Comparison of ENCODE assay signal across 19 mouse cellular contexts in genomic region chr2:171994861-171995260, GRCm38 (mm10). TPM values are rescaled to one million over a fixed set of nuclear protein-coding genes. Genes with fewer than 3 reads are reported as not detected.
DNase-seq lines count a peak whose midpoint lies in the region; ATAC-seq and TF ChIP-seq lines count a peak whose summit lies in the region.
"Had no signal": no experiment of that assay in that cellular context is flagged by ENCODE, and none has a peak within 500 bp of the region (broad histone marks: within the 10 kb centered on the region; RNA-seq: fewer than 3 reads in every experiment).

No protein-coding gene starts in this region.

- H3K4me1 ChIP-seq in hindbrain, embryonic 11.5 days (replicated peaks; ENCODE audit: control insufficient read depth, insufficient read depth, low read length), result no peaks in the 10 kb centered on the region
- no peaks in the 10 kb centered on the region for H3K4me1 ChIP-seq in hindbrain, embryonic 14.5 days (replicated peaks; ENCODE audit: control insufficient read depth, insufficient read depth, low read length)
- no peaks in the 10 kb centered on the region for H3K4me1 ChIP-seq in midbrain, embryonic 11.5 days (ENCODE audit: control insufficient read depth, insufficient read depth, low read length)
- 0 out of 2 replicates have a peak, but pooled peaks cover 2% of the 10 kb centered on the region for H3K4me1 ChIP-seq in midbrain, embryonic 15.5 days
- H3K4me1 ChIP-seq in neural tube, embryonic 12.5 days, result no peaks in the 10 kb centered on the region

- WGBS in hindbrain, embryonic 11.5 days, result 71% methylated on average over 6 of the region's 6 CpGs
- 67% methylated on average over 6 of the region's 6 CpGs for WGBS in hindbrain, embryonic 14.5 days
- 70% methylated on average over 6 of the region's 6 CpGs for WGBS in midbrain, embryonic 11.5 days
- 68% methylated on average over 6 of the region's 6 CpGs for WGBS in midbrain, embryonic 15.5 days
- 66% methylated on average over 6 of the region's 6 CpGs for WGBS in neural tube, embryonic 12.5 days

- no peak overlapping the region for H3K9ac ChIP-seq in hindbrain, embryonic 11.5 days (ENCODE audit: low read depth, low read length)
- no peak overlapping the region for H3K9ac ChIP-seq in hindbrain, embryonic 14.5 days
- H3K9ac ChIP-seq in midbrain, embryonic 11.5 days (ENCODE audit: low read length), result no peak overlapping the region
- H3K9ac ChIP-seq in midbrain, embryonic 15.5 days, result no peak overlapping the region
- H3K9ac ChIP-seq in neural tube, embryonic 12.5 days, result no peak overlapping the region
- H3K9ac ChIP-seq: limb, embryonic 13.5 days had no signal

- no peaks in the 10 kb centered on the region for H3K9me3 ChIP-seq in hindbrain, embryonic 11.5 days (ENCODE audit: control insufficient read depth, low read length)
- no peaks in the 10 kb centered on the region for H3K9me3 ChIP-seq in hindbrain, embryonic 14.5 days (ENCODE audit: control insufficient read depth, low read length)
- H3K9me3 ChIP-seq in midbrain, embryonic 11.5 days (ENCODE audit: control insufficient read depth, low read length), result no peaks in the 10 kb centered on the region
- H3K9me3 ChIP-seq in midbrain, embryonic 15.5 days, result no peaks in the 10 kb centered on the region
- no peaks in the 10 kb centered on the region for H3K9me3 ChIP-seq in neural tube, embryonic 12.5 days
- H3K9me3 ChIP-seq: limb, embryonic 13.5 days had no signal

- H3K4me2 ChIP-seq in hindbrain, embryonic 11.5 days (replicated peaks; ENCODE audit: low read depth, low read length), result no peak overlapping the region
- H3K4me2 ChIP-seq in hindbrain, embryonic 14.5 days (replicated peaks), result no peak overlapping the region
- H3K4me2 ChIP-seq in midbrain, embryonic 11.5 days, result no peak overlapping the region
- no peak overlapping the region for H3K4me2 ChIP-seq in midbrain, embryonic 15.5 days
- H3K4me2 ChIP-seq in neural tube, embryonic 12.5 days (replicated peaks), result no peak overlapping the region
- H3K4me2 ChIP-seq: limb, embryonic 13.5 days had no signal

- no peak for TF ChIP-seq POLR2A in brain, embryonic 14.5 days (IDR thresholded peaks at IDR 0.05; ENCODE audit: borderline replicate concordance, extremely low read depth, insufficient read depth, insufficient read length, poor library complexity, severe bottlenecking)

- H3K27ac ChIP-seq in hindbrain, embryonic 11.5 days (ENCODE audit: low read depth, low read length), result no peak overlapping the region
- H3K27ac ChIP-seq in hindbrain, embryonic 14.5 days, result no peak overlapping the region
- no peak overlapping the region for H3K27ac ChIP-seq in midbrain, embryonic 11.5 days (ENCODE audit: low read depth, low read length)
- no peak overlapping the region for H3K27ac ChIP-seq in midbrain, embryonic 15.5 days
- H3K27ac ChIP-seq in neural tube, embryonic 12.5 days, result no peak overlapping the region
- H3K27ac ChIP-seq: limb, embryonic 13.5 days had no signal

- peak; percentile 29 for DNase-seq in hindbrain, embryonic 11.5 days (ENCODE audit: low spot score)
- no peak for DNase-seq in hindbrain, embryonic 14.5 days (ENCODE audit: low spot score)
- DNase-seq in midbrain, embryonic 11.5 days (ENCODE audit: low spot score, missing footprints), result peak; percentile 74
- peak; percentile 37 for DNase-seq in brain, embryonic 14.5 days (ENCODE audit: low read depth)
- DNase-seq in layer of hippocampus, adult 11-12 months (ENCODE audit: low spot score), result no peak
- DNase-seq in layer of hippocampus, postnatal 36 days, result no peak
- DNase-seq: adrenal gland, postnatal 10 days; cerebellum, postnatal 36 days; heart, adult 18-20 months; heart, postnatal 14 days; kidney, adult 2 months; lung, adult 2 months; right cerebral cortex, postnatal 25 days had no signal

- TF ChIP-seq CTCF in brain, embryonic 14.5 days (IDR thresholded peaks at IDR 0.05; ENCODE audit: borderline replicate concordance, extremely low read depth, insufficient read depth, insufficient read length), result peak; percentile 8; the same call in 1 of the 2 replicates

- ATAC-seq in hindbrain, embryonic 11.5 days (ENCODE audit: low FRiP score), result no peak
- ATAC-seq in hindbrain, embryonic 14.5 days (ENCODE audit: low FRiP score), result no peak
- no peak for ATAC-seq in midbrain, embryonic 11.5 days (ENCODE audit: low FRiP score)
- no peak for ATAC-seq in midbrain, embryonic 15.5 days (replicated peaks)
- ATAC-seq in neural tube, embryonic 12.5 days (ENCODE audit: low FRiP score, low read depth), result 0 out of 2 replicates have a peak, but pooled peaks have one; percentile 37
- ATAC-seq: midbrain, embryonic 16.5 days; Patski had no signal

- H3K27me3 ChIP-seq in hindbrain, embryonic 11.5 days (ENCODE audit: control insufficient read depth, insufficient read depth, low read length), result no peaks in the 10 kb centered on the region
- H3K27me3 ChIP-seq in hindbrain, embryonic 14.5 days (ENCODE audit: control insufficient read depth, insufficient read depth, low read length), result no peaks in the 10 kb centered on the region
- H3K27me3 ChIP-seq in midbrain, embryonic 11.5 days (ENCODE audit: control insufficient read depth, insufficient read depth, low read length), result no peaks in the 10 kb centered on the region
- no peaks in the 10 kb centered on the region for H3K27me3 ChIP-seq in midbrain, embryonic 15.5 days (replicated peaks)
- no peaks in the 10 kb centered on the region for H3K27me3 ChIP-seq in neural tube, embryonic 12.5 days (replicated peaks)
- H3K27me3 ChIP-seq: limb, embryonic 13.5 days; Patski had no signal

- H3K36me3 ChIP-seq in hindbrain, embryonic 11.5 days (ENCODE audit: control insufficient read depth, insufficient read depth, low read length), result no peaks in the 10 kb centered on the region
- H3K36me3 ChIP-seq in hindbrain, embryonic 14.5 days (replicated peaks; ENCODE audit: control insufficient read depth, insufficient read depth), result no peaks in the 10 kb centered on the region
- no peaks in the 10 kb centered on the region for H3K36me3 ChIP-seq in midbrain, embryonic 11.5 days (ENCODE audit: control insufficient read depth, insufficient read depth, low read length)
- H3K36me3 ChIP-seq in midbrain, embryonic 15.5 days (replicated peaks), result no peaks in the 10 kb centered on the region
- no peaks in the 10 kb centered on the region for H3K36me3 ChIP-seq in neural tube, embryonic 12.5 days
- H3K36me3 ChIP-seq: limb, embryonic 13.5 days had no signal

- H3K4me3 ChIP-seq in hindbrain, embryonic 11.5 days (ENCODE audit: low read depth, low read length), result no peak overlapping the region
- H3K4me3 ChIP-seq in hindbrain, embryonic 14.5 days (replicated peaks; ENCODE audit: low read length), result no peak overlapping the region
- H3K4me3 ChIP-seq in midbrain, embryonic 11.5 days (ENCODE audit: low read depth, low read length), result no peak overlapping the region
- H3K4me3 ChIP-seq in midbrain, embryonic 15.5 days, result no peak overlapping the region
- H3K4me3 ChIP-seq in neural tube, embryonic 12.5 days, result no peak overlapping the region
- H3K4me3 ChIP-seq: limb, embryonic 13.5 days had no signal

RNA-seq across cellular contexts. Expression of gene Cbln4, which starts 48.4 kb away (rescaled TPM):
- 3.8 and 4.1 TPM in 2 replicates for polyA plus RNA-seq in hindbrain, embryonic 11.5 days (2014; fragmentation: Nextera tagmentation; extraction: Ambion mirVana)
- polyA plus RNA-seq in hindbrain, embryonic 14.5 days (2014; fragmentation: Nextera tagmentation; extraction: Ambion mirVana), result 35.2 and 44.7 TPM in 2 replicates
- polyA plus RNA-seq in midbrain, embryonic 11.5 days (2014; fragmentation: Nextera tagmentation; extraction: Ambion mirVana), result 0.80 and 1.2 TPM in 2 replicates
- polyA plus RNA-seq in midbrain, embryonic 15.5 days (2015; fragmentation: Nextera tagmentation; extraction: Ambion mirVana), result 34.4 and 39.8 TPM in 2 replicates
- polyA plus RNA-seq in brain, embryonic 14.5 days (2012; rRNA removed), result 11.5 and 15.8 TPM in 2 replicates
- polyA plus RNA-seq in neural tube, embryonic 12.5 days (2016; fragmentation: Nextera tagmentation; extraction: Ambion mirVana), result 6.9 and 8.9 TPM in 2 replicates
- total RNA-seq in layer of hippocampus, postnatal 36 days (2021), result 1 to 10 TPM; 6.5 to 6.8 TPM
- total RNA-seq: adrenal gland, postnatal 10 days; heart, adult 18-20 months; heart, postnatal 14 days; neutrophil, adult 5-6 weeks had no signal
- polyA plus RNA-seq: kidney, adult 2 months; lung, adult 2 months; Patski had no signal

Comparison
In these comparisons a context has a peak if more than half of its experiments do, and no peak if none do; other contexts are left out.
1. DNase-seq: peak in hindbrain, embryonic 11.5 days (single experiment), midbrain, embryonic 11.5 days (single experiment) and brain, embryonic 14.5 days (single experiment); none in hindbrain, embryonic 14.5 days (single experiment), layer of hippocampus, adult 11-12 months (single experiment) and layer of hippocampus, postnatal 36 days (0 of 2).